ENCODE assay signal across 21 mouse cellular contexts in the genomic region with DNA sequence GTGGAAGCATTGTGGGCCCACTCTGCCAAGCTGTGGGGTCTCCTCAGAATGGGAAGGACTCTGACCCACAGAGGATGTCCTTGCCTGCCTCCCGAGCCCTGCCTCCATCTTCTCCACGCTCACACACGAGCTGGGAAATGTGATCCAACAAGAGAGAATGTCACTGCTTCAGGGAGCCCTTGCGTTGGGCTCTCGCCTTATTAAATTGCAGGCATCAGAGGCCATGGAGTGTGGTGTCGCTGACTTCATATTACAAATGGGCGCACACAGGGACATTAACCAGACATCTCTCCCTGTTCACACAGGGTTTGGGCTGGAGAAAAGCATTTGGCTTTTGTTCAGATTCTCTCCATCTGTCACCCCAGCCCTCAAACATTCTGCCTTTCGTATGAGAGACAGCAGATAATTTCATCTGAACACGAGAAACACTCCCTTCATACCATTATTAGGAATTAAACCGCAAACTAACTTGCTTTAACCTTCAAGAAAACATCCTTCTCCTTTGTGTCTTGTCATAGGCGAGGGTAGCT.
DNase-seq lines count a peak whose midpoint lies in the region; ATAC-seq lines count a peak whose summit lies in the region.
"Had no signal": no experiment of that assay in that cellular context is flagged by ENCODE, and none has a peak within 500 bp of the region (broad histone marks: within the 10 kb centered on the region; RNA-seq: fewer than 3 reads in every experiment).

No protein-coding gene starts in this region.

- 72% methylated on average over 11 of the region's 11 CpGs for WGBS in forebrain, embryonic 16.5 days
- WGBS in forebrain, embryonic 13.5 days, result 83% methylated on average over 11 of the region's 11 CpGs

- H3K4me1 ChIP-seq in forebrain, embryonic 16.5 days (replicated peaks; ENCODE audit: control insufficient read depth, insufficient read depth, low read length), result peaks cover 15% of the 10 kb centered on the region
- no peaks in the 10 kb centered on the region for H3K4me1 ChIP-seq in forebrain, embryonic 13.5 days
- H3K4me1 ChIP-seq: hindbrain, embryonic 12.5 days; liver, embryonic 12.5 days had no signal

- no peaks in the 10 kb centered on the region for H3K9me3 ChIP-seq in forebrain, embryonic 16.5 days (ENCODE audit: control insufficient read depth, low read length)
- no peaks in the 10 kb centered on the region for H3K9me3 ChIP-seq in forebrain, embryonic 13.5 days (replicated peaks)
- H3K9me3 ChIP-seq: embryonic facial prominence, embryonic 15.5 days; hindbrain, embryonic 12.5 days; limb, embryonic 12.5 days; liver, embryonic 12.5 days had no signal

- DNase-seq in cerebellum, adult 11 months, result peak; percentile 5
- DNase-seq in cerebellum, adult 9-11 months, result peak; percentile 19
- peak; percentile 58 to 61 for DNase-seq in layer of hippocampus, adult 8-10 months (ENCODE audit: low spot score in 2 of 2)
- DNase-seq in Muller cell, postnatal 12 days (ENCODE audit: inconsistent ontology term), result no peak
- DNase-seq in left cerebral cortex, adult 11 months (ENCODE audit: low spot score), result no peak
- DNase-seq in left cerebral cortex, adult 9 months (ENCODE audit: low spot score in 2 of 2), result no peak
- DNase-seq: adrenal gland, postnatal 25 days; embryo, embryonic 11 days; heart, postnatal 10 days; kidney, adult 9 months; lung, embryonic 14.5 days; lung, postnatal 36 days; right cerebral cortex, postnatal 25 days had no signal

- no peaks in the 10 kb centered on the region for H3K36me3 ChIP-seq in forebrain, embryonic 16.5 days (ENCODE audit: control insufficient read depth, insufficient read depth)
- H3K36me3 ChIP-seq in forebrain, embryonic 13.5 days (ENCODE audit: poor library complexity, severe bottlenecking), result no peaks in the 10 kb centered on the region
- H3K36me3 ChIP-seq: embryonic facial prominence, embryonic 15.5 days; hindbrain, embryonic 12.5 days; limb, embryonic 12.5 days; liver, embryonic 12.5 days had no signal

- H3K9ac ChIP-seq in forebrain, embryonic 16.5 days (replicated peaks; ENCODE audit: low read depth, low read length), result no peak overlapping the region
- no peak overlapping the region for H3K9ac ChIP-seq in forebrain, embryonic 13.5 days
- H3K9ac ChIP-seq: embryonic facial prominence, embryonic 15.5 days; hindbrain, embryonic 12.5 days; limb, embryonic 12.5 days; liver, embryonic 12.5 days; lung, embryonic 14.5 days had no signal

- no peak overlapping the region for H3K4me2 ChIP-seq in forebrain, embryonic 16.5 days (ENCODE audit: low read length)
- no peak overlapping the region for H3K4me2 ChIP-seq in forebrain, embryonic 13.5 days
- H3K4me2 ChIP-seq: embryonic facial prominence, embryonic 15.5 days; heart, embryonic 11.5 days; hindbrain, embryonic 12.5 days; limb, embryonic 12.5 days; liver, embryonic 12.5 days; lung, embryonic 14.5 days had no signal

- H3K4me3 ChIP-seq in forebrain, embryonic 16.5 days (replicated peaks; ENCODE audit: low read length), result no peak overlapping the region
- no peak overlapping the region for H3K4me3 ChIP-seq in forebrain, embryonic 13.5 days
- H3K4me3 ChIP-seq: embryonic facial prominence, embryonic 15.5 days; hindbrain, embryonic 12.5 days; limb, embryonic 12.5 days; liver, embryonic 12.5 days had no signal

- 0 out of 2 replicates have a peak, but pooled peaks have one; percentile 33 for ATAC-seq in forebrain, embryonic 16.5 days
- no peak for ATAC-seq in forebrain, embryonic 13.5 days
- ATAC-seq: inflammation-experienced regulatory T-cells, adult 6 months; liver, embryonic 12.5 days had no signal

- H3K27me3 ChIP-seq in forebrain, embryonic 16.5 days (replicated peaks; ENCODE audit: control insufficient read depth, insufficient read depth, low read length), result no peaks in the 10 kb centered on the region
- H3K27me3 ChIP-seq in forebrain, embryonic 13.5 days, result no peaks in the 10 kb centered on the region
- H3K27me3 ChIP-seq: embryonic facial prominence, embryonic 15.5 days; hindbrain, embryonic 12.5 days; liver, embryonic 12.5 days had no signal

- H3K27ac ChIP-seq in forebrain, embryonic 16.5 days (ENCODE audit: low read length), result no peak overlapping the region
- H3K27ac ChIP-seq in forebrain, embryonic 13.5 days, result no peak overlapping the region
- H3K27ac ChIP-seq: embryonic facial prominence, embryonic 15.5 days; hindbrain, embryonic 12.5 days; limb, embryonic 12.5 days; liver, embryonic 12.5 days had no signal

Comparison
In these comparisons a context has a peak if more than half of its experiments do, and no peak if none do; other contexts are left out.
1. DNase-seq: peak in cerebellum, adult 11 months (single experiment), cerebellum, adult 9-11 months (single experiment) and layer of hippocampus, adult 8-10 months (2 of 2); none in Muller cell, postnatal 12 days (single experiment), left cerebral cortex, adult 11 months (single experiment) and left cerebral cortex, adult 9 months (0 of 2).